Mouse (Mus musculus) heart, postnatal 4 days (tissue): ENCODE measurements around the gene Bbs9. TPM values are rescaled to one million over a fixed set of nuclear protein-coding genes. Genes with fewer than 3 reads are reported as not detected.

Source experiments
- DNase-seq: peaks from one replicate; pipeline ENCODE4 v3.0.0; 2021
- total RNA-seq, 2 experiments: library from RNA; stranded (reverse); gene quantifications; 2 replicates each; pipeline ENCODE4 v1.2.3; 2021

Bbs9 gene
- total RNA-seq, 2 experiments from 2014 or later = 14.0 to 15.9 TPM

- no peak for DNase-seq
Observed at GRCm38 (mm10) chr9:22879266-22879665, 403.8 kb downstream of the Bbs9 start.

DNA sequence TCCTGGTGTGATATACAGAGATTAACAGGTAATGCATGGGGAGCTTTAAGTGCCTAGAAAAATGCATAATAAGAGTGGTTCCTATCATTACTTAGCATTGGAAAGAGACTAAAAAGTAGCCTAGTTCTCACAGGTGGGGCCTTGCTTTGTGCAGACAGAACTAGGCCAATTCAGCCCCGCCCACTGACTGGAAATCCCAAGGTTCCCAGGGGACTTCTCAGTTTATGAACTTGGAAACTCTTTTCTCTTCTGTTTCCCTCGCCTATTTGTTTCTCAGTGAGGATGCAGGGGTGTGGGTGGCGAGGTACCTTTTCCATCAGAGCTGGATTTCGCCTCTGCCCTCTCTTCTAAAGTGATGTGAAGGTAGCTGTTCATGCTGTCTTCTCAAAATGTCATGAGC, 410.8 kb downstream of the Bbs9 start:
- DNase-seq = no peak

- peak; percentile 59 for DNase-seq
Observed at GRCm38 (mm10) chr9:22905434-22905833, 429.9 kb downstream of the Bbs9 start.

DNA sequence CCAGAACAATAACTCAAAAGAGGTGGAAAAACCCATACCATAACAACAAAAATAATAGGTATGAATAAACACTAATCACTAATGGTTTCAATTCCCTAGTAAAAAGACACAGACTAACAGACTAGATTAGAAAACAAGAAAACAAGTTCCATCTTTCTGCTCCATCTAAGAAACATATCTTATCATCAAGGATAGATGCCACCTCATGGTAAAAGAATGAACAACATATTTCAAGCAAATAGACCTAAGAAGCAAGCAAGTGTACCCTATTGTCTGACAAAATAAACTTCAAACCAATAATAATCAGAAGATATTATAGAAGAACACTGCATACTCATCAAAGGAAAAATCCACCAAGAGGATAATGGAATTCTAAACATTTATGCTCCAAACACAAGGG, 441.3 kb downstream of the Bbs9 start:
- no peak for DNase-seq

GRCm38 (mm10) chr9:22935645-22936044, 460.1 kb downstream of the Bbs9 start:
- DNase-seq = no peak

Other genes starting within 250 kb of the Bbs9 start
- gene Zfp599, start 215.8 kb upstream of the Bbs9 start, total RNA-seq = 1 to 10 TPM; 2.0 to 2.5 TPM
- gene Zfp810, start 168.1 kb upstream of the Bbs9 start, total RNA-seq = 10 to 100 TPM; 15.5 to 16.0 TPM
- 10 to 100 TPM; 69.6 to 77.4 TPM for gene Anln, start 86.5 kb upstream of the Bbs9 start, total RNA-seq
- under 1 TPM; 0.70 to 0.76 TPM for gene 9530077C05Rik, start 64.2 kb upstream of the Bbs9 start, total RNA-seq
- gene Gm17545, start 21.4 kb upstream of the Bbs9 start, total RNA-seq = not detected
- 10 to 100 TPM; 44.7 to 46.9 TPM for gene Rp9, start 6.0 kb upstream of the Bbs9 start, total RNA-seq